Mouse (Mus musculus) ES-E14 (cell line): ENCODE data around the gene Abca4.

Experiments
- CHD2 ChIP-seq: IDR thresholded peaks from 2 replicates; pipeline ENCODE4 v1.6.1; 2014; ENCODE audit warnings: mild to moderate bottlenecking, low read depth, low read length, inconsistent platforms
- HCFC1 ChIP-seq: IDR thresholded peaks from 2 replicates; pipeline ENCODE4 v1.6.1; 2012; ENCODE audit warnings: low read length, inconsistent platforms, borderline replicate concordance; ENCODE audit not compliant: insufficient read depth
- ZC3H11A ChIP-seq: IDR thresholded peaks from 2 replicates; pipeline ENCODE4 v1.6.1; 2012; ENCODE audit warnings: low read depth, mild to moderate bottlenecking, inconsistent platforms, low read length, borderline replicate concordance
- ZNF384 ChIP-seq: IDR thresholded peaks from 2 replicates; pipeline ENCODE4 v1.6.1; 2012; ENCODE audit warnings: low read depth, low read length, inconsistent platforms

- TF ChIP-seq HCFC1: no peak
- no peak for TF ChIP-seq CHD2
- no peak for TF ChIP-seq ZC3H11A
- no peak for TF ChIP-seq ZNF384
These were observed 164.3 kb downstream of the Abca4 start for GRCm38 (mm10) chr3:122208296-122209225.
